Mouse (Mus musculus): Measurements from ENCODE around the gene Nme7.

Gene Nme7

GRCm38 (mm10) chr1:164392176-164392575, 88.3 kb downstream of the Nme7 start:
- no peak for DNase-seq

GRCm38 (mm10) chr1:164395131-164395780, 91.3 kb downstream of the Nme7 start:
- DNase-seq = no peak

GRCm38 (mm10) chr1:164397672-164398071, 93.8 kb downstream of the Nme7 start:
- no peak for DNase-seq

- no peak for DNase-seq
Observed at GRCm38 (mm10) chr1:164399578-164399977, 95.7 kb downstream of the Nme7 start.

GRCm38 (mm10) chr1:164405385-164405802, 101.5 kb downstream of the Nme7 start:
- peak; percentile 4 for DNase-seq

- DNase-seq = no peak
Observed at GRCm38 (mm10) chr1:164406506-164406905, 102.6 kb downstream of the Nme7 start.

- no peak for DNase-seq
Observed at GRCm38 (mm10) chr1:164408655-164409054, 104.7 kb downstream of the Nme7 start.

GRCm38 (mm10) chr1:164411306-164411705, 107.4 kb downstream of the Nme7 start:
- DNase-seq = no peak

GRCm38 (mm10) chr1:164412906-164413305, 109.0 kb downstream of the Nme7 start:
- DNase-seq = no peak

- no peak for DNase-seq
Observed at GRCm38 (mm10) chr1:164413608-164414007, 109.7 kb downstream of the Nme7 start.

GRCm38 (mm10) chr1:164415347-164415751, 111.4 kb downstream of the Nme7 start:
- DNase-seq = no peak

GRCm38 (mm10) chr1:164416692-164417394, 112.9 kb downstream of the Nme7 start:
- DNase-seq = no peak

GRCm38 (mm10) chr1:164417604-164418003, 113.7 kb downstream of the Nme7 start:
- no peak for DNase-seq

- DNase-seq = no peak
Observed at GRCm38 (mm10) chr1:164418320-164418719, 114.4 kb downstream of the Nme7 start.

- no peak for DNase-seq
Observed at GRCm38 (mm10) chr1:164419401-164419800, 115.5 kb downstream of the Nme7 start.

GRCm38 (mm10) chr1:164420623-164421354, 116.9 kb downstream of the Nme7 start:
- no peak for DNase-seq

GRCm38 (mm10) chr1:164426227-164426626, 122.3 kb downstream of the Nme7 start:
- DNase-seq = no peak

GRCm38 (mm10) chr1:164427777-164428176, 123.9 kb downstream of the Nme7 start:
- no peak for DNase-seq

- DNase-seq = no peak
Observed at GRCm38 (mm10) chr1:164428644-164429043, 124.7 kb downstream of the Nme7 start.

- DNase-seq = no peak
Observed at GRCm38 (mm10) chr1:164432649-164433048, 128.7 kb downstream of the Nme7 start.

- no peak for DNase-seq
Observed at GRCm38 (mm10) chr1:164434049-164434448, 130.1 kb downstream of the Nme7 start.

GRCm38 (mm10) chr1:164436749-164437148, 132.8 kb downstream of the Nme7 start:
- DNase-seq = no peak

GRCm38 (mm10) chr1:164440230-164440629, 136.3 kb downstream of the Nme7 start:
- no peak for DNase-seq
